Mouse (Mus musculus): ENCODE data around the gene Nmnat3.

DNA sequence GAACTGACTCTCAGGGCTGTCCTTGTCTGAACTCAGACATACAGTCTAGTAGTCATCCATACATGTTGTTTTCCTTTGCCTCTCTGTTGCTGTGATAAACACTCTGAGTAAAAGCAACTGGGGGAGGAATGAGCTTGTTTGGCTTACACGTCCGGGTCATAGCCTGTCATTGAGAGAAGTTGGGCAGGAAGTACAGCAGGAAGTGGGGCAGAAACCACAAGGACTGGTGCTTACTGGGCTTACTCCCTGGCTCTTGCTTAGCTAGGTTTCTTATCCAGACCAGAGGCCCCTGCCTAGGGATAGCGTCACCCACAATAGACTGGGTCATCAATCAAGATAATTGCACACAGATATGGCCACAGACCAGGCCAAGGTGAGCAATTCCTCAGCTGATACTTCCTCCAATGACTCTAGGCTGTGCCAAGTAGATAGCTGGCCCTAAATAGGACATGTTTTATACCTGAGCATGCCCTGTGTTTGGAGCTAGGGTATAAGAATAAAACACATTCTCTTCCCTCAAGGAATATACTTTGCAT lies 46.1 kb downstream of the Nmnat3 start:
- TF ChIP-seq CTCF (IDR thresholded peaks at IDR 0.05; ENCODE audit: low read depth) (no peak), EP300 (optimal IDR thresholded peaks at IDR 0.05) (no peak)

Measured in stomach, postnatal 0 days (tissue).